Mouse (Mus musculus) hindlimb bud, embryonic 11.5 days (tissue): ENCODE data around the gene Cep83.
"Not testable (repeated sequence)": the region's sequence is repeated elsewhere in the genome, so short reads cannot be mapped to it uniquely, and the experiment has no call there.

ENCODE experiments used
- DNase-seq: peaks from one replicate; pipeline ENCODE4 v3.0.0-alpha.2; 2012; ENCODE audit warnings: low read depth, low spot score; ENCODE audit errors: extremely low spot score

Cep83 gene

GRCm38 (mm10) chr10:94688420-94689175 lies at the start of gene Cep83:
TSS of gene Cep83 (plus strand) at chr10:94688654.
- DNase-seq = no peak

- DNase-seq = no peak
Observed at GRCm38 (mm10) chr10:94639281-94639680, 49.2 kb upstream of the Cep83 start.

GRCm38 (mm10) chr10:94640067-94640466 lies 48.4 kb upstream of the Cep83 start:
- no peak for DNase-seq

GRCm38 (mm10) chr10:94664036-94664435 lies 24.4 kb upstream of the Cep83 start:
- no peak for DNase-seq

- DNase-seq = no peak
Observed at GRCm38 (mm10) chr10:94664455-94664854, 24.0 kb upstream of the Cep83 start.

GRCm38 (mm10) chr10:94668147-94668546 lies 20.3 kb upstream of the Cep83 start:
- DNase-seq = no peak

- DNase-seq = no peak
Observed at GRCm38 (mm10) chr10:94687801-94688419, 544 bp upstream of the Cep83 start.

- DNase-seq = no peak
Observed at GRCm38 (mm10) chr10:94689176-94689510, 689 bp downstream of the Cep83 start.

- no peak for DNase-seq
Observed at GRCm38 (mm10) chr10:94690376-94690775, 1.9 kb downstream of the Cep83 start.

- DNase-seq = no peak
Observed at GRCm38 (mm10) chr10:94692163-94692562, 3.7 kb downstream of the Cep83 start.

GRCm38 (mm10) chr10:94705643-94706258 lies 17.3 kb downstream of the Cep83 start:
- DNase-seq = no peak

- no peak for DNase-seq
Observed at GRCm38 (mm10) chr10:94706695-94707094, 18.2 kb downstream of the Cep83 start.

- no peak for DNase-seq
Observed at GRCm38 (mm10) chr10:94709622-94710319, 21.3 kb downstream of the Cep83 start.

GRCm38 (mm10) chr10:94710320-94710695 lies 21.9 kb downstream of the Cep83 start:
- DNase-seq = no peak

GRCm38 (mm10) chr10:94720300-94720699 lies 31.8 kb downstream of the Cep83 start:
- no peak for DNase-seq

GRCm38 (mm10) chr10:94728053-94728452 lies 39.6 kb downstream of the Cep83 start:
- not testable (repeated sequence) for DNase-seq

- DNase-seq = no peak
Observed at GRCm38 (mm10) chr10:94730445-94730844, 42.0 kb downstream of the Cep83 start.

GRCm38 (mm10) chr10:94734829-94735228 lies 46.4 kb downstream of the Cep83 start:
- no peak for DNase-seq

GRCm38 (mm10) chr10:94740221-94740620 lies 51.8 kb downstream of the Cep83 start:
- DNase-seq = no peak

GRCm38 (mm10) chr10:94741459-94741858 lies 53.0 kb downstream of the Cep83 start:
- no peak for DNase-seq

- DNase-seq = no peak
Observed at GRCm38 (mm10) chr10:94747011-94747410, 58.6 kb downstream of the Cep83 start.

GRCm38 (mm10) chr10:94771496-94771895 lies 83.0 kb downstream of the Cep83 start:
- no peak for DNase-seq
